Mouse (Mus musculus) E14TG2a.4 (cell line): ENCODE measurements around the gene Gfod2.

ENCODE experiments used
- CTCF ChIP-seq: conservative IDR thresholded peaks from 2 replicates; pipeline ENCODE4 v1.5.1; 2014; ENCODE audit warnings: low read length
- NANOG ChIP-seq: IDR thresholded peaks from 2 replicates; pipeline ENCODE4 v1.6.1; 2014; ENCODE audit warnings: borderline replicate concordance, low read length, mixed read lengths

DNA sequence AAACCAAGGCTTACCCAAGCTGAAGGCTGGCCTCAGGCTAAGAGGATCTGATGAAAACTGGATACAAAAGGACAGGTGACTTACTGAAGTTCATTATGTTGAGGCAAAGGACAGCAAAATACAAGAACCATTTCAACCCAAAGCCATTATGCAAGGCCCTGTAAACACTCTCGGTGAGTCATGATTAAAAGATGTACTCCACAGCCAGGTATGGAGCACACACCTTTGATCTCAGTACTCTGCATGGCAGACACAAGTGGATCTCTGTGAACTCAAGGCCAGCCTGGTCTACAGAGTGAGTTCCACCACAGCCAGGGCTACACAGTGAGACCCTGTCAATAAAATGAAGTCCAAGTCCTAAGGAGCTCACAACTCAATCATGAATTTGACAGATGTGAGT is 37.3 kb upstream of the Gfod2 start:
- TF ChIP-seq CTCF (no peak), NANOG (no peak)
